Mouse (Mus musculus): Measurements from ENCODE around the gene Snx12. TPM values are rescaled to one million over a fixed set of nuclear protein-coding genes. Genes with fewer than 3 reads are reported as not detected.
A peak's percentile ranks its signal among the peaks of the same experiment; 100 is the strongest.

Snx12 gene
- polyA plus RNA-seq (2011; ENCODE audit: insufficient read depth, insufficient read length, low replicate concordance, missing spikeins) = 15.2 and 23.3 TPM in 2 replicates

GRCm38 (mm10) chrX:101221834-101222795 is at the start of gene Snx12:
Gene Snx12, minus strand, starts transcription at chrX:101222563.
- Histone ChIP-seq H3K27ac (ENCODE audit: control insufficient read depth, insufficient read depth, low read depth, low read length, poor library complexity) (peak within 1 kb of the TSS; percentile 71), H3K4me1 (ENCODE audit: control insufficient read depth, insufficient read depth, low read length) (no peaks in the 10 kb centered on the region), H3K4me3 (replicated peaks; ENCODE audit: control insufficient read depth, low read depth, low read length) (peak within 1 kb of the TSS; percentile 79)
- WGBS = 13% methylated on average over 55 of the region's 55 CpGs
- no peak for TF ChIP-seq CTCF (IDR thresholded peaks at IDR 0.05; ENCODE audit: control insufficient read depth, insufficient read depth, low read length)
- TF ChIP-seq POLR2A (IDR thresholded peaks at IDR 0.05; ENCODE audit: borderline replicate concordance, control insufficient read depth, low read depth, low read length) = no peak

- peak within 1 kb of the TSS; percentile 72 for H3K27ac ChIP-seq (ENCODE audit: control insufficient read depth, insufficient read depth, low read depth, low read length, poor library complexity)
- peak within 1 kb of the TSS; percentile 73 for H3K4me3 ChIP-seq (replicated peaks; ENCODE audit: control insufficient read depth, low read depth, low read length)
- H3K4me1 ChIP-seq (ENCODE audit: control insufficient read depth, insufficient read depth, low read length) = no peaks in the 10 kb centered on the region; the same call in 1 of the 2 replicates
- TF ChIP-seq CTCF (IDR thresholded peaks at IDR 0.05; ENCODE audit: control insufficient read depth, insufficient read depth, low read length) (no peak), POLR2A (IDR thresholded peaks at IDR 0.05; ENCODE audit: borderline replicate concordance, control insufficient read depth, low read depth, low read length) (no peak)
- WGBS = 15% methylated on average over 3 of the region's 3 CpGs
Measured at GRCm38 (mm10) chrX:101268755-101269124, 46.4 kb upstream of the Snx12 start, which contains the start of gene Gm20489. Gene Gm20489, minus strand, starts transcription at chrX:101269023.

GRCm38 (mm10) chrX:101268025-101268754 is 45.8 kb upstream of the Snx12 start, which contains the start of gene Il2rg:
Gene Il2rg, minus strand, starts transcription at chrX:101268255.
- H3K27ac ChIP-seq (ENCODE audit: control insufficient read depth, insufficient read depth, low read depth, low read length, poor library complexity) = peak within 1 kb of the TSS; percentile 72
- 11% methylated on average over 5 of the region's 5 CpGs for WGBS

DNA sequence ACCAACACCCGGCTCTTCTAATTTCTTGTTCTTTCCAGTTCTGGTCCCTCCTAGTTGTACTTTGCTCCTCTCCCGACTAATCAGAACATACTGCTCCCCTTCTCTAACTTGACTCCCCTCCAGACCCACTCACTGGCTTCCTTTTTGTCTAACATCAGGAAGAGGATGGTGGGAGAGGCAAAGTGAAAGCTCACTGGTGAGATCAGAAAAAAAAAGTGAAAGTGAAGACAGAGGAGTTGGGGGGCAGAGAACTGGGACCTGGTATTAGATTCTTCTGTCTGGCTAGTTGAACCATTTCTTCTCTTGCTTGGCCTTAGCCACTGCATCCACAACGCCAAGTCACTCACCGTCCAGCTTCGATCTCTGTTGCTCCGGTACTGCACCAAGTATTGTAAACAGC is 44.3 kb upstream of the Snx12 start:
- Histone ChIP-seq H3K27ac (ENCODE audit: control insufficient read depth, insufficient read depth, low read depth, low read length, poor library complexity) (no peak overlapping the region), H3K4me3 (replicated peaks; ENCODE audit: control insufficient read depth, low read depth, low read length) (peak overlapping the region; percentile 55), H3K4me1 (ENCODE audit: control insufficient read depth, insufficient read depth, low read length) (no peaks in the 10 kb centered on the region; the same call in 1 of the 2 replicates)
- WGBS = 45% methylated on average over 6 of the region's 6 CpGs
- no peak for TF ChIP-seq CTCF (IDR thresholded peaks at IDR 0.05; ENCODE audit: control insufficient read depth, insufficient read depth, low read length)
- TF ChIP-seq POLR2A (IDR thresholded peaks at IDR 0.05; ENCODE audit: borderline replicate concordance, control insufficient read depth, low read depth, low read length) = no peak

More at GRCm38 (mm10) chrX:101268025-101268754, 45.8 kb upstream of the Snx12 start, which contains the start of gene Il2rg:
- peak within 1 kb of the TSS; percentile 73 for H3K4me3 ChIP-seq (replicated peaks; ENCODE audit: control insufficient read depth, low read depth, low read length)
- TF ChIP-seq POLR2A (IDR thresholded peaks at IDR 0.05; ENCODE audit: borderline replicate concordance, control insufficient read depth, low read depth, low read length) = no peak
- TF ChIP-seq CTCF (IDR thresholded peaks at IDR 0.05; ENCODE audit: control insufficient read depth, insufficient read depth, low read length) = no peak
- H3K4me1 ChIP-seq (ENCODE audit: control insufficient read depth, insufficient read depth, low read length) = no peaks in the 10 kb centered on the region; the same call in 1 of the 2 replicates

GRCm38 (mm10) chrX:101263892-101264291 is 41.5 kb upstream of the Snx12 start, which contains the start of gene Gm614:
Gene Gm614, minus strand, starts transcription at chrX:101263992.
- 94% methylated on average over 1 of the region's 1 CpGs for WGBS
- no peak within 1 kb of the TSS for H3K27ac ChIP-seq (ENCODE audit: control insufficient read depth, insufficient read depth, low read depth, low read length, poor library complexity)
- TF ChIP-seq POLR2A (IDR thresholded peaks at IDR 0.05; ENCODE audit: borderline replicate concordance, control insufficient read depth, low read depth, low read length) (no peak), CTCF (IDR thresholded peaks at IDR 0.05; ENCODE audit: control insufficient read depth, insufficient read depth, low read length) (no peak)
- no peaks in the 10 kb centered on the region; the same call in 1 of the 2 replicates for H3K4me1 ChIP-seq (ENCODE audit: control insufficient read depth, insufficient read depth, low read length)
- H3K4me3 ChIP-seq (replicated peaks; ENCODE audit: control insufficient read depth, low read depth, low read length) = no peak within 1 kb of the TSS

DNA sequence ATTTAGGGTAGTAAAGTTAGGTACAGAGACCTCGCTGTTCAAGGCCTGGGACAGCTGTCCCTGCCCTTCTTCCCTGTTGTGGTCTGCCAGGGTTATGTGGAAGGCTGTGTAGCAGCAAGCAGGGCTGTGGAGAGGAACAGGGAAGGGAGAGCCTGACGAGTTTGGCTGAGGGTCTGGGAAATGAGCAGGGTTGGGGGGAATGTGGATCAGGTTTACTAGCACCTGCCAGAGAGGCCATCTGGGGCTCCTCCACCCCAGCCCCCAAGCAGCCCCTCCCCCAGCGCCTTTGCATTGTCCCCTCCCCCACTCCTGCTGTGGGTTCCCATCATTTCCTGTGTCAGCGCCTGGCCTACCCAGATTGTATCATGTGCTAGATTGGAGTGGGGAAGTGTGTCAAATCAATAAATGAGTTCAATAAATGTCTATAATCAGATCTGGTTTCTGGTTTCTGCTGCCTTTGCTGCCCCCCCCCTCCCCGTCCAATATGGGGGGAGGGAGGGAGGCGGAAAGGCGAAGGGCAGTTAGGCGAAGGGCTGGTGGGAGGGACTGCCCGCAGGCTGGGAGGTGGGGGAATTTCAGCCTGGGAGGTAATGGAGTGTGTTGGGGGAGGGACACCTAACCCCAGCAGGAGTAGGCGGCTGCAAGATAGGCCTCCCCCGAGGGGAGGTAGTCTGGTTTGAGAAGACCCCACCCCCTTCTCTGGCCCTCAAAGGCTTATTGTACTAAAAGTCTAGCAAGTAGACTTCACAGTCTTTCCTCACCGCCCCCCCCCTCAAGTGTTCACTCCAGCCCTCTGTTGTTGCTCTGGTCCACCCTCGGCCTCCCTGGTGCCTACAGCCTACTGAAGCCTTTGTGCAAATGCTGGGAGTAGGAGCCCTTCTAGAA is 38.3 kb upstream of the Snx12 start:
- WGBS = 15% methylated on average over 13 of the region's 13 CpGs
- 0 out of 2 replicates have a peak overlapping the region, but pooled peaks have one; percentile 15 for H3K27ac ChIP-seq (ENCODE audit: control insufficient read depth, insufficient read depth, low read depth, low read length, poor library complexity)

GRCm38 (mm10) chrX:101256603-101257002 is 34.2 kb upstream of the Snx12 start:
- no peak overlapping the region for H3K4me3 ChIP-seq (replicated peaks; ENCODE audit: control insufficient read depth, low read depth, low read length)
- WGBS = 79% methylated on average over 13 of the region's 13 CpGs
- TF ChIP-seq CTCF (IDR thresholded peaks at IDR 0.05; ENCODE audit: control insufficient read depth, insufficient read depth, low read length) (peak; percentile 37; the same call in 1 of the 2 replicates), POLR2A (IDR thresholded peaks at IDR 0.05; ENCODE audit: borderline replicate concordance, control insufficient read depth, low read depth, low read length) (no peak)
- no peak overlapping the region for H3K27ac ChIP-seq (ENCODE audit: control insufficient read depth, insufficient read depth, low read depth, low read length, poor library complexity)
- no peaks in the 10 kb centered on the region; the same call in 1 of the 2 replicates for H3K4me1 ChIP-seq (ENCODE audit: control insufficient read depth, insufficient read depth, low read length)

More for the DNA sequence above, 38.3 kb upstream of the Snx12 start:
- Histone ChIP-seq H3K4me1 (ENCODE audit: control insufficient read depth, insufficient read depth, low read length) (no peaks in the 10 kb centered on the region; the same call in 1 of the 2 replicates), H3K4me3 (replicated peaks; ENCODE audit: control insufficient read depth, low read depth, low read length) (no peak overlapping the region)
- TF ChIP-seq POLR2A (IDR thresholded peaks at IDR 0.05; ENCODE audit: borderline replicate concordance, control insufficient read depth, low read depth, low read length) (no peak), CTCF (IDR thresholded peaks at IDR 0.05; ENCODE audit: control insufficient read depth, insufficient read depth, low read length) (no peak)

All from bone marrow, adult 2 months (tissue).